In the genomic region with DNA sequence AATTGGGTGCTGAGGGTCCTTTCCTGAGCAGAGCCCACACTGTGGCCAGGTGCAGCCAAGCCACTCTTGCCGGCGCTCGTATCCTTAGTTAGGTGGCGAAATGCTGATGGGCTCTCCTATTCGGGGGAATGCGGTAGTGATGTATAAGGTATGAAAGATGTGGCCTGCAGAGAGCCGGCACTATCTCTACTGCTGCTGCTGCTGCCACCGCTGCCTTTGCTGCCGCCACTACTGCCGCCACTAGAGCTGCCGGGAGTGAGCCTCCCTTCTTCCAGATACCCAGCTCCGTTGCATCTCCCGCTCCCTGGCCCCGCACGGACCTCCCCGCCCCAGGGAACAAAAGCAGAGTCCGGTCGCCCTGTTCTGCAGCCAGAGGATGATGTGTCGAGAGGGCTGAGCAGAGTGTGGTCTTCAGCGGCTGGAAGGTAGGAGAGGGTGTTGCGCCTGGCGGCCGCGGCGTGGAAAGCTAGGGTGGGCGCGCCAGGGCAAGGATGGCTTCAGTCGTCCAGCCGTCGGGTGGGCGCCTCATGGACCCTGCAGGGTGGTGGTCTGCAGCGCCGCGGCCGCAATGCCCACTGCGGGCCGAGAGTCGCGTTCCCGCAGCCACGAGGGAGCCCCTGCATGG, we compare ENCODE assay signal across 8 mouse cellular contexts. TPM values are rescaled to one million over a fixed set of nuclear protein-coding genes. Genes with fewer than 3 reads are reported as not detected.
DNase-seq lines count a peak whose midpoint lies in the region; ATAC-seq and TF ChIP-seq lines count a peak whose summit lies in the region.

A gene (plus strand): TSS at position 39 of the 625 bp plus-strand sequence.

- H3K4me1 ChIP-seq in neural tube, embryonic 15.5 days = peaks cover 19% of the 10 kb centered on the region

- H3K4me3 ChIP-seq in left cerebral cortex, adult 2 months = peak within 1 kb of the TSS; percentile 66
- peak within 1 kb of the TSS; percentile 53 for H3K4me3 ChIP-seq in neural tube, embryonic 15.5 days (replicated peaks)

- peaks cover 47% of the 10 kb centered on the region for H3K27me3 ChIP-seq in neural tube, embryonic 15.5 days (replicated peaks)

- peak within 1 kb of the TSS; percentile 77 for H3K4me2 ChIP-seq in neural tube, embryonic 15.5 days

- 1% methylated on average over 41 of the region's 41 CpGs for WGBS in neural tube, embryonic 15.5 days

- ATAC-seq in neural tube, embryonic 15.5 days (ENCODE audit: low FRiP score) = peak; percentile 74
- no peak for ATAC-seq in inflammation-experienced regulatory T-cells, adult 6 months

- intact Hi-C loops in left cerebral cortex, adult 2 months (cut with DNase I) = no loop called here

- no peak; the same call in 1 of the 2 replicates for TF ChIP-seq CTCF in left cerebral cortex, adult 2 months (IDR thresholded peaks at IDR 0.05)

- H3K27ac ChIP-seq in left cerebral cortex, adult 2 months = peak within 1 kb of the TSS; percentile 92
- peak within 1 kb of the TSS; percentile 80 for H3K27ac ChIP-seq in neural tube, embryonic 15.5 days (replicated peaks)

- H3K36me3 ChIP-seq in neural tube, embryonic 15.5 days = no peaks in the 10 kb centered on the region

- DNase-seq in cerebellum, postnatal 14 days = peak; percentile 10 to 13
- no peak for DNase-seq in cerebellum, postnatal 4 days (ENCODE audit: low spot score in 2 of 2)
- DNase-seq in ZHBTc4 (ENCODE audit: low read depth, low spot score) = peak; percentile 62
- DNase-seq in frontal cortex, postnatal 10 days (ENCODE audit: low spot score in 2 of 2) = peak; percentile 62 to 66
- DNase-seq in left cerebral cortex, adult 2 months (ENCODE audit: extremely low spot score in 1 of 2, low spot score in 2 of 2) = peak; percentile 72 to 76
- no peak for DNase-seq in testis, postnatal 10 days (ENCODE audit: low spot score)

- H3K9me3 ChIP-seq in neural tube, embryonic 15.5 days (replicated peaks) = no peaks in the 10 kb centered on the region

- peak within 1 kb of the TSS; percentile 53 for H3K9ac ChIP-seq in neural tube, embryonic 15.5 days (replicated peaks)

RNA-seq across cellular contexts. Expression of the gene that starts here (rescaled TPM):
- 100 to 1,000 TPM; 121 to 131 TPM for total RNA-seq in left cerebral cortex, adult 2 months (2021)
- 50.3 and 57.9 TPM in 2 replicates for polyA plus RNA-seq in neural tube, embryonic 15.5 days (2015; fragmentation: Nextera tagmentation; extraction: Ambion mirVana)
- polyA plus RNA-seq in inflammation-experienced regulatory T-cells, adult 6 months (2017; shearing (Covaris generic)) = not detected

Comparison
In these comparisons a context has a peak if more than half of its experiments do, and no peak if none do; other contexts are left out.
1. RNA of the gene that starts here (polyA plus RNA-seq): 50.3 to 57.9 TPM in neural tube, embryonic 15.5 days; not detected in inflammation-experienced regulatory T-cells, adult 6 months; every median in the first group is over 10 times any median in the second.
2. DNase-seq: peak in cerebellum, postnatal 14 days (2 of 2), ZHBTc4 (single experiment), frontal cortex, postnatal 10 days (2 of 2) and left cerebral cortex, adult 2 months (2 of 2); none in cerebellum, postnatal 4 days (0 of 2) and testis, postnatal 10 days (single experiment).